Comparison of ENCODE assay signal across 16 mouse cellular contexts in genomic region chr1:90132402-90132801, GRCm38 (mm10). TPM values are rescaled to one million over a fixed set of nuclear protein-coding genes. Genes with fewer than 3 reads are reported as not detected.
"Had no signal": no experiment of that assay in that cellular context is flagged by ENCODE, and none has a peak within 500 bp of the region (broad histone marks: within the 10 kb centered on the region; RNA-seq: fewer than 3 reads in every experiment).

No protein-coding gene starts in this region.

- ATAC-seq: intestine, embryonic 16.5 days; liver, postnatal 0 days had no signal

- H3K9ac ChIP-seq: limb, embryonic 12.5 days; liver, embryonic 13.5 days; liver, postnatal 0 days; lung, embryonic 15.5 days; stomach, embryonic 15.5 days had no signal

- H3K4me2 ChIP-seq: limb, embryonic 12.5 days; liver, embryonic 13.5 days; lung, embryonic 15.5 days; stomach, embryonic 15.5 days had no signal

- DNase-seq: kidney, adult 2 months; kidney, postnatal 36 days; liver; liver, embryonic 13.5 days; liver, postnatal 0 days; right cerebral cortex, postnatal 14 days; thymus, adult 2 months; thymus, postnatal 25 days had no signal

- H3K36me3 ChIP-seq: limb, embryonic 12.5 days; liver, embryonic 13.5 days; lung, embryonic 15.5 days; stomach, embryonic 15.5 days had no signal

- H3K27ac ChIP-seq: limb, embryonic 12.5 days; liver, embryonic 13.5 days; lung, embryonic 15.5 days; stomach, embryonic 15.5 days had no signal

- H3K4me1 ChIP-seq: liver, embryonic 13.5 days; lung, embryonic 15.5 days; stomach, embryonic 15.5 days had no signal

- H3K27me3 ChIP-seq: liver, embryonic 13.5 days; lung, embryonic 15.5 days; stomach, embryonic 15.5 days had no signal

- H3K4me3 ChIP-seq: limb, embryonic 12.5 days; liver, embryonic 13.5 days; lung, embryonic 15.5 days; myocyte; stomach, embryonic 15.5 days had no signal

- H3K9me3 ChIP-seq: limb, embryonic 12.5 days; liver, embryonic 13.5 days; lung, embryonic 15.5 days; stomach, embryonic 15.5 days had no signal

RNA-seq across cellular contexts. Expression of gene Iqca, which starts 20.8 kb away (rescaled TPM):
- total RNA-seq: megakaryocyte-erythroid progenitor cell, adult 5-6 weeks; neutrophil, adult 5-6 weeks had no signal
- polyA plus RNA-seq: intestine, embryonic 16.5 days; limb, embryonic 12.5 days; liver, embryonic 13.5 days; spleen, adult 2 months; stomach, embryonic 15.5 days; thymus, adult 2 months had no signal
